Mouse (Mus musculus) retina, adult 2 months (tissue): ENCODE results near the gene Susd4.

Experiments
- DNase-seq: peaks from one replicate; pipeline ENCODE4 v3.0.0-alpha.2; 2012; ENCODE audit warnings: low read depth, low spot score

Susd4 gene

GRCm38 (mm10) chr1:182763716-182764461, at the start of gene Susd4:
Gene Susd4 (plus strand): TSS chr1:182763860.
- DNase-seq, result peak; percentile 43

GRCm38 (mm10) chr1:182714236-182714935, 49.3 kb upstream of the Susd4 start:
- no peak for DNase-seq

- no peak for DNase-seq
Observed at GRCm38 (mm10) chr1:182727541-182727940, 36.1 kb upstream of the Susd4 start.

- no peak for DNase-seq
Observed at GRCm38 (mm10) chr1:182729002-182729401, 34.7 kb upstream of the Susd4 start.

GRCm38 (mm10) chr1:182732695-182733094, 31.0 kb upstream of the Susd4 start:
- DNase-seq, result no peak

GRCm38 (mm10) chr1:182735891-182736290, 27.8 kb upstream of the Susd4 start:
- DNase-seq, result no peak

GRCm38 (mm10) chr1:182747081-182747480, 16.6 kb upstream of the Susd4 start:
- no peak for DNase-seq

GRCm38 (mm10) chr1:182747834-182748233, 15.8 kb upstream of the Susd4 start:
- no peak for DNase-seq

- DNase-seq, result no peak
Observed at GRCm38 (mm10) chr1:182749080-182749479, 14.6 kb upstream of the Susd4 start, which contains the start of gene Ccdc185. Gene Ccdc185 (minus strand): TSS chr1:182749180.

GRCm38 (mm10) chr1:182751301-182751700, 12.4 kb upstream of the Susd4 start:
- DNase-seq, result no peak

GRCm38 (mm10) chr1:182753694-182754093, 10.0 kb upstream of the Susd4 start:
- DNase-seq, result no peak

- no peak for DNase-seq
Observed at GRCm38 (mm10) chr1:182754865-182755264, 8.8 kb upstream of the Susd4 start.

- DNase-seq, result no peak
Observed at GRCm38 (mm10) chr1:182758783-182759182, 4.9 kb upstream of the Susd4 start.

GRCm38 (mm10) chr1:182763191-182763715, 407 bp upstream of the Susd4 start:
- no peak for DNase-seq

- DNase-seq, result no peak
Observed at GRCm38 (mm10) chr1:182764541-182765281, 1.1 kb downstream of the Susd4 start.

- no peak for DNase-seq
Observed at GRCm38 (mm10) chr1:182775576-182775975, 11.9 kb downstream of the Susd4 start.

GRCm38 (mm10) chr1:182776749-182777410, 13.2 kb downstream of the Susd4 start:
- no peak for DNase-seq

GRCm38 (mm10) chr1:182778225-182778624, 14.6 kb downstream of the Susd4 start:
- DNase-seq, result no peak

GRCm38 (mm10) chr1:182779024-182779520, 15.4 kb downstream of the Susd4 start:
- DNase-seq, result no peak

GRCm38 (mm10) chr1:182783774-182784173, 20.1 kb downstream of the Susd4 start:
- DNase-seq, result no peak

- no peak for DNase-seq
Observed at GRCm38 (mm10) chr1:182784784-182785183, 21.1 kb downstream of the Susd4 start.
